Mouse (Mus musculus): ENCODE data around the gene Galm.

Gene Galm

DNA sequence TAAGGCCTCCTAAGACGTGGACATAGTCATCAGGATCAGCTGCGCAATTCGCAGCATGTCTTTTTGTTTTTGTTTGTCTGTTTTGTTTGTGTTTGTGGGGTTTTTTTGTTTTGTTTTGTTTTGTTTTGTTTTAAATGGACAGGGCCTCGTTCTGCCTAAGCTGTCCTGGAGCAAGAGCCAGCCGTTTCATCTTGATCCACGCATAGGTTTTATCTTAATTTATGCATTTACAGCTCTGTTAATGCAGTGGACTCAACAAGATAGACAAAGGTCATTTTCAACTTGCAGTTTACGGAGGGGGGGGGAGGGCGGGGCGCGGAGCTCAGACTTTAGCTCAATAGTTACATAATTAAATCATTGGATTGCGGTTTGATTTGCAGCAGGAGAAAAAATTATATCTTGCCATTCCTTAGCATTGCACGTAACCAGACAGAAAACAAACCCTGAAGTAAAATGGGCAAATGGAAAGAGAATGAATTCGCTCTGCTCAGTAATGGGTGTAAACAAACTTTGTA, 1.3 kb downstream of the Galm start:
- DNase-seq (ENCODE audit: low read depth, low spot score) = no peak

DNA sequence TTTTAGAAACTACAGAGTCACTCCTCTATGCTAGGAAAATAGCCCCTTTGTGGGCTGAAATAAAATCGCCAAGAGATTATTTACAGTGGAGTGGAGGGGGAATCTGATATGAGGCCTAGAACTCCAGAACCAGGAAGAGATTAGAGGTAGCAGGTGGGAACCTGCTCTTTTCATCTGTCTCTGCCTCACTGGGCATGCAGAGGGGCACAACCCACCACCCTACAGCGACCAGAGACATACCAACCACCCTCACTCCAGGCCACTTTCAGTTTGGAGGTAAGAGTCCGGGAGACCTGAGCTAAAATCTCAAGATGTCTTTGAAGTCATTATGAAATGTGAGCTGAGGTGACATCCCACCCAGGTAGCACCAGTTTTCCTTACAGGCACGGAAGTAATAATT, 2.1 kb downstream of the Galm start:
- DNase-seq (ENCODE audit: low read depth, low spot score) = no peak

DNA sequence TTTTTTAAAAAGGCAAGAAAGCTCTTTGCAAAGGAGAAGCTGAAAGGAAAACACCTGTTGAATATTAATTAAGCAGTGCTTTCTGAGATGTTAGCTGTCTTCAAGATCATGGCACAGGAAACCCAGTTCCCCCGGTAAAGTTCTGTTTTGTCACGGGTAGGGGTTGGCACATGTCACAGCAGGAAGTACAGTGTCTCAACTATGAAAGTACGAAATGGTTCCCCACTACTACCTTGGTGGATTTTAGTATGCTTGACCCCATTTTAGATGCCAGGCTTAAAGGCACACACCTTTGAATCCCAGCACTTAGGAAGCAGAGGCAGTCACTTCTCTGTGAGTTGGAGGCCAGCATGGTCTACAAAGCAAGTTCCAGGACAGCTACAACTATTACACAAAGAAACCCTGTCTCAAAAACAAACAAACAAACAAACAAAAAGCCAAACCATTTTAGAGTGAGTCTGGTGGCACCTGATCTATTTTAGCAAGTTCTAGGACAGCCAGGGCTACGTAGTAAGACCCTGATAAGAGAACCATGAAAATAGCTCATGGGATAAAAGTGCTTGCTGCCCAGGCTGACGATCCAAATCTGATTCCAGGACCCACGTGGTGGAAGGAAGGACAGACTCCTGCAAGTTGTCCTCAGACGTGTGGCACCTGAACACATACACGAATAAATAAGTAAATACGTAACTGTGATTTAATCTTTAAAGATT, 3.6 kb downstream of the Galm start:
- DNase-seq (ENCODE audit: low read depth, low spot score) = no peak

DNA sequence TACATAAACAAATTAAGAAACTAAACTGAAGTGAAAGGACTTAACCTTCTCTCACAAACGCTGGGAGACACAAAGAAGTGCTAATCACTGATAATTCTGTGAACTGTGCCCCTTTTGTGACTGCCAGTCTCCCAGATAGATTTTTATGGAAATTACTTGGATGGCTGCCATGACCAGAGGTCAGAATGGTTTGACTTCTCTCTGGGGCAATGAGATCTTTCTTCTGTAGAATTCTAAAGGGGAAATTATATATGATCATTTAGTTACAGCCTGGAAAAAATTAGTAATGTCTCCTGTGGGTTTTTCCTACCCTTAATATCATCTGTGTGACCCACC, 4.1 kb downstream of the Galm start:
- no peak for DNase-seq (ENCODE audit: low read depth, low spot score)

DNA sequence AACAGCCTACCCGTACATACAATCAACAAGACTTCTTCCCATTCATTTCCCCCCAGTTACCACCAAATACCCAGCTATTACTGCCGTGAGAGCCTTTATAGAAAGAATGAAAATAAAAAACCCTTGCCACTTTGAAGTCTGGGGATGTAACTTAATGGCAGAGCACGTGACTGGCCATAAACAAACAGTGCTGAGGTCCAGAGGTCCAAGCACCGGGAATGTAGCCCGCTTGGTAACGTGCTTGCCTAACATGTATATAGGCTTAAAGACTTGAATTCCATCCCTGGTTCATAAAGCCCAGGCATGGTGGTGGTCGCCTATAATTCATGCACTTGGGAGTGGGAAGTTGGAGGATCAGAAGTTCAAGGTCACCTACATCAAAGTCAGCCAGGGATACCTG, 4.6 kb downstream of the Galm start:
- no peak for DNase-seq (ENCODE audit: low read depth, low spot score)

DNA sequence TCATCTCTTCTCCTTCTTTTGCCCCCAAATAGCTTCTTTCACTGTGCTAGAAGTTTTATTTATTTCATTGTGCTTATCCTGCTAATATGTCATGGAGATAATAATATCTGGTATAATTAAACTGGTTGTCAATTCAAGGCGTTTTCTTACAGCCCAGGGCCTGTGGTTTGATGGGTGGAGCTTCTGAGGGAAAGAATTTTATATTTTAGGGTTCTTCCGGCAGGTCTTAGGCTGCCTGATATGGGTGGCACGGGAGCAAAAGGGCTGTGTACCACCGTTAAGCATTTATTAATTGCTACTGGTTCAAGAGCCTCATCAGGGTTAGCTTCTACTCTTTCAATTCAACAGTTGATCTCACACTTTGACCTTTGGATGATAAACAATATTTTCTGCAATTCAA, 5.2 kb downstream of the Galm start:
- no peak for DNase-seq (ENCODE audit: low read depth, low spot score)

DNA sequence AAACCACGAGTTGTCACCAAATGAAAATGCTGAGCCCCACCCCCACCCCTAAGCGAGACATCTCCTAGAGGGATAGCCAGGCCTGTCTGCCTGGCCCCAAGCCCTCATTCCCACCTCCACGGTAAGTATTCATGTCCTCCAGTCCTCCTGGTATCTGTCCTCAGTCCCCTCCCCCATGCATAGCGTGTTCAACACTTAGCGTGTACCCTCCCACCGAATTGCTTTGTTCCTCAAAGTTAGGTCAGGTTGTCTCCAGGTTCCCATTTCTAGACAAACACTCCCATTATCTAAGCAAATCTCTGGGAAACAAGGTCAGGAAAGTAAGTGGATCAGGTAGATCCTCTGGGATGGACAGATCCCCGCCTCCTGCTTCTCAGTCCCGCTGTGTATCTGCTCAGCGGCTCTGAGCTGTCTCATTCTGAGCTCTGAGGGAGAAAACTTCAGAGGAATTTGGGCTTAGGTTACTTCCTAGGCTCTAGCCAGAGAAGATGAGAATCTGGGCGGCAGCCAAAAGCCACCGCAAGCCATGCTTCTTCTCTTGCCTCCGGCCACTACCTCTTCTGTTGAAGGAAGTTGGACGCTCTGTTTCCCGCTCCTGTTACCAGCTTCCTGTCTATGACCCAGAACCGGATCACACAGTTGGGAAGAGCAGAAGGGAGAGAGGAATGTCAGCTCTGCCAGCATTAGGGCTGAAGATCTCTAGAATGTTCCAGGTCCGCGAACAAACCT, 11.3 kb downstream of the Galm start:
- no peak for DNase-seq (ENCODE audit: low read depth, low spot score)

DNA sequence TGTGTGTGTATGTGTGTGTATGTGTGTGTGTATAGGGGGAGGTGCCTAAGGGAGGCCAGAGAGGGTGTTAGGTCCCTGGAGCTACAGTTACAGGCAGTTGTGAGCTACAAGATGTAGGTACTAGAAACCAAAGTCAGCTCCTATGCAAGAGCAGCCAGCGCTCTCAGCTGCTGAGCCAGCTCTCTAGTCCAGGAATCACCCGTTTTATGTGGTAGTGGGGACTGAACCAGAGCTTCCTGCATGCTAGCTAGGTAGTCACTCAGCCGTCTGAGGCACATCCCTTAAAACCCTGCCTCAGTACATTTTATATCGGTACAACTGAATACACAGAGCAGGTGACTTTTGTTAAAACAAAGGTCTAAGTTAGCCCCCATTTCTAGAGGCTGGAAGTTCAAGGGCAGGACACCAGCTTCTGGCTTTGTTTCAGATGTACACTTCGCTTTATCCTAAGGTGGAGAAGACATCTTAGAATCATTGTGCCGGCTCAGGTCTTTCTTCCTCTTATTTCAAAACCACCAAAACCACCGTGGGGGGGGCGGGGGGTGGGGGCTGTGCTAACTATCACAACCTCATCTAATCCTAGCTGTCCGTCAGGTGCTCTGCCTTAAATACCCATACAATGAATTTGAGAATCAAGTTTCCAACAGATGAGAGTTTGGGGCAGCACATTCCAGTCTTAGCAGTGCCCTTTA, 12.6 kb downstream of the Galm start:
- DNase-seq (ENCODE audit: low read depth, low spot score) = no peak

DNA sequence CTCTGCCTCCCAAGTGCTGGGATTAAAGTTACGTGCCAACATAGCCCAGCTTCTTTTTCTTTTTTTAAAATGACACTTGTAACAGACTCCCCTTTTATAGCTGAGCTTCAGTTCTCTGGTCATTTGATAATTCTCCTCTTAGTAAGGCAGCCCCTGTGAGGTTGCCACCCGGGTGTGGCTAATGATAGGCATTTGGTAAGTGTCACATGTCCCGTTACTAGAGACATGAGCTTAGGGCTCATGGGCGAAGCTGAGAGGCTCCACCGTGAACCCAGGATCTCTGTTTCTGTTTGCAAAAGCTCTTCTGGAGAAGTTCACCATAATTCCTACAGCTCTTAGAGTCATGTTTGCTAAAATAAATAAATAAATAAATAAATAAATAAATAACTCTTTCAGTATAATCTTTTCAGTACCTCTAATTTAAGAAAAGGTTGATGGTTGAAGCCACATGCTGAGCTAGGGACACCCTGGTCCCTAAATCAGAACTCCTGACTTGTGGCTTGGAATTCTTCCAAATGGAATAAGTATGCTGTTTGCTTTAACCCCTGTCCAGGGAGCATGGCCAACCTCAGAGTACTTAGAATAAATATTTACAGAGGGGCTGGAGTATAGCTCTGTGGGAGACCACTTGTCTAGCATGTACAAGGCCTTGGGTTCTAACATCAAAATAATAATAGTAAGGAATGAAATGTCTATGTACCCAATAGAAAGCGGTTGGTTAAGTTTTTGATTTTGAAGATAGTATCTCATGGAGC, 16.4 kb downstream of the Galm start:
- no peak for DNase-seq (ENCODE audit: low read depth, low spot score)

DNA sequence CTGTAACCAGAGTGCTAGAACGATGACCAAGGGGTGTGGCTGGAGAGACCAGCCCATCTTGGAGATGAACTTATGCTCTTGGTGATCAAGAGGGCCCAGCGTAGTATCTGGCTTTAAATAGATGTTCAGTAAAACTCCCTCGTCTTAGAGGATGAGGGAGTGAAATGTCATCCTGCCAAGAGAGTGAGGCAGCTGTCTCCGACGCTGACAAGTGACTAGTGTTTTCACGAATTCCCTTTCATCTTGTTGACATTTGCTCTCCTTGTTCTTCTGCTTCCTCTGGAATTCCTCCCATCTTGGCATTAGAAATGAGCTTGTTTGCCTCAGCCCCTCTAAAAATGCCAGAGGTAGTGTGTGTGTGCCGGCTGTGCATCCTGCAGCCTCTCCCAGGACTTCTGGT, 17.9 kb downstream of the Galm start:
- DNase-seq (ENCODE audit: low read depth, low spot score) = no peak

DNA sequence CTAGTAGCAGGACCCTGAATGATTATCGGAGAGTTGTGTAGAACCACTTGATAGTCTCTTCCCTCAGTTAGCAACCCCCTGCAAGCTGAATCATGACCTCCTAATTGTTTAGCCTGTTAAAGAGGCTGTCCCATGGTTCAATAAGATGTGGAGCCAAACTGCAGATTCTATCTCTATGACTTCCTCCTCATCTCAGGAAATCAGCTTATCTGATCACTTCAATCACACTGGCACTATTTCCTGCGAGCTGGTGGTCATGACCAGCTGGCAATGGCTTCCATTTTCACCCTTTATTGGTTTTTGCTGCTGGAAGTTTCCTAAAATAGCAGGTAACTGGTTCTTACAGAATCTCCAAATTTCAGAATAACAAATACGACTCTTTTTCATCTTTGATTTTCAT, 18.5 kb downstream of the Galm start:
- DNase-seq (ENCODE audit: low read depth, low spot score) = no peak

DNA sequence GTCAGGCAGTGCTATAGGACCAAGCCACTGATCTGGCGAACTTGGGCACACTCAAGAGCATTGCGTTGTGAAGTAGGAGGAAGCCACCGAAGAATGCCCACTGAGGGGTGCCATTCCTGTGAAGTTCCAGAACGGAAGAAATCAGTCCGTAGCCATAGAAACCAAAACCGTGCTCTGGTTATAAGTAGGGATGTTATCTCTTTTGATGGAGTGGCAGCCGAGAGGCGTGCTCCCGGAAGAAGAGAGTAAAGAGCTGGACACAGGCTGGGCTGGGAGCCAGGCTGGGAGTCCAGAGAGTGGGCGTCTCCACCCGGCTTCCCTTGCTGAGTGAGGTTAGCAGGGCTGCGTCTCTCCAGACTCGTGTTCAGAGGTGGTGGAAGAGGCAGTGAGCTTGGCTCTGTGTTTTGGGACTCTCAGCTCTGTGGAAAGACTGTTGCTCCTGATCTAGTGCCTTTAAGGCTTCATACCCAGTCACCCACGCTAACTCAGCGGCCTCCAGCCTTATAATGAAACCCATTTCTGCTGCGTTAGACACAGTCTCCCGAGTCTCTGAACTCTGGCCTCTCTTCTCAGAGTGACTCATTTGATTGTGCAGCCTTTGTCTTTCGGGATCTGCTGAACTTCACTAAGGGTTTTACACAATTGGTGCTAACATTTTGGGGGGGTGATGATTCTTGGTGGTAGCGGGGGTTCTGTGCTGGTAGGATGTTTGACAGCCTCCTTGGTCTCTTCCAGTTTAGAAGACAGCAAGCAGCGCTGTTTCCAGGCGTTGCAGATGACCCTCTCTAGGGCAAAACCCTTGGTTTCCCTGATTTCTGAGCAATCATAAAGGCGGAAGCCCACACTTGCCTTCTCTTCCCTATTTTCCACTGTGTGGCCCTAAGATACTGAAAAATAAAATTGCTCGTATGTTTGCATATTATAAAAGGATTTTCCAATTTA, 21.1 kb downstream of the Galm start:
- no peak for DNase-seq (ENCODE audit: low read depth, low spot score)

DNA sequence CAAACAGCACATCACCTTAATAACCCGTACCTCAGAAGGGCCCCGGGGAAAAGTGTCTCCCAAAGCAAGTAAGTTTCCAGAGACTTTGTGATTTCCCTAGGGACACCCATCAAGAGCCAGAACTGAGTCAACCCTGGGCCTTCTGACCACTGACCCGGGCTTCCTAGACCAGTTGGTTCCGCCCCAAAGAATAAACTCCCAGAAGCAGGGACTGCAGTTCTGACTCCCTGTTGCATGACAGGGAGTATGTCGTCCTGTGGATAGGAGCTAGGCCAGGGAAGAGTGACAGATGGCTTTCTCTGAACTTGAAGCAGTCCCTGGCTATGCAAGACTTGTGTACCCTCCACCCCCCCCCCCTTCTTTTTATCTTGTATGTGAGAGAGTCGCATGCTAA, 21.7 kb downstream of the Galm start:
- DNase-seq (ENCODE audit: low read depth, low spot score) = no peak

DNA sequence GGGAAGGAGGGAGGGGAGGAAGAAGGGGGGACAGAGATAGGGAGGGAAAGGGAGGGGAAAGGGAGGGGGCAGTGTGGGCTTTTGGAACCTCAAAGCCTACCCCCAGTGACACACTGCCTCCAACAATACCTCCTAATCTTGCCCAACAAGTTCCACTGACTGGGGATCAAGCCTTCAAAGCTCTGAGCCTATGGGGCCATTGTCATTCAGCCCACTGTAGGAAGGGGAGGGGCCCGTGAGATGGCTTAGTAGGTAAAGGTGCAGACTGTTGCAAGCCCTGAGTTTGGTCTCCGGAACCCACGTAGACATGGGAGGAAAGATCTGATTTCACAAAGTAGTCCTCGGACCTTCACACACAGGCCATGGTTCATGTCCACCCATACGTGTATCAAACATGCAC, 24.1 kb downstream of the Galm start:
- DNase-seq (ENCODE audit: low read depth, low spot score) = no peak

DNA sequence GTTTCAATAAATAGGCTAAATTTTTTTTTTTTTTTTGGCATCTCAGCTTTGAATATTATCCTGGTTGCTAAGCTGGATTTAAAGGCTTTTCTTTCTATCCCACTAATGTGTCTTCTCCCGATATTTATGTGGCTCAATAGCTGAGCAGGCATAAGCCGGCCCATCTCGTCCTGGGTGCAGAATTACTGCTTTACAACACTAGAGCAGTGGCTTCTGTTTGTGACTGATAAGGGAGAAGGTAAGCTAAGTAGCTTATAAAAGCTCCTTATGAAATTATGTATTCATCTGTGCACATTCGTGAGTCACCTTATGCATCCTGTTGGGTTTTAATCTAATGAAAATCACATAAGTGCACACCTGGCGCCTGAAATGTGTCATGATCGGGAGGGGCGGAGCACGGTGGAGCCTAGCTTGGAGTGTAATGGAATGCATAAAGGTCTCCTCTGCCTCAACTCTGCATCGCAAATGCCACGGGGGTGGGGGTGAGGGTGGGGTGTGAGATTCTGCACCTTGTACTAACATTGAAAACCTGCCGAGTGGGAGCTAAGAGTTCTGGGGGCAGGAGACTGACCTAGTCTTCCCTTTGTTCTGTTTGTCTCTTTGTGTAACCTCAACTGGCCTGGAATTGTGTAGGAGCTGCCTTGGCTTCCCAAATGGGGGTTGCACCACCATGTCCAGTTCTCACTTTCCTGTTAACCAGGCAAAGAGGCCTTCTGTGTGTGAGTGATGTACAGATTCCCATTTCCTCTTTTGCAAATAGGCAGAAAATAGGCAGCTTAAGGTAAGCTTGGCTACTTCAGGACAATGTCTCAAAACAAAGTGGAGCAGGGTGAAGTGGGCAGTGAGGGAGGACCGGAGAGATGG, 25.7 kb downstream of the Galm start:
- DNase-seq (ENCODE audit: low read depth, low spot score) = no peak

DNA sequence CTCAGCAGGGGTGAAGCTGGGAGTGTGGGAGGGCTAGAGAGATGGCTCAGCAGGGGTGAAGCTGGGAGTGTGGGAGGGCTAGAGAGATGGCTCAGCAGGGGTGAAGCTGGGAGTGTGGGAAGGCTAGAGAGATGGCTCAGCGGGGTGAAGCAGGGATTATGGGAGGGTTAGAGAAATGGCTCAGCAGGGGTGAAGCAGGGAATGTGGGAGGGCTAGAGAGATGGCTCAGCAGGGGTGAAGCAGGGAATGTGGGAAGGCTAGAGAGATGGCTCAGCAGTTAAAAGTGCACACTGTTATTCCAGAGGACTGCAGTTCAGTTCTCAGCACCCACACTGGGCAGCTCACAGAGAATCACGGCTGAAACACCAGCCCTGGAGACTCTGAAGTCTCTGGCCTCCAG, 26.4 kb downstream of the Galm start:
- no peak for DNase-seq (ENCODE audit: low read depth, low spot score)

DNA sequence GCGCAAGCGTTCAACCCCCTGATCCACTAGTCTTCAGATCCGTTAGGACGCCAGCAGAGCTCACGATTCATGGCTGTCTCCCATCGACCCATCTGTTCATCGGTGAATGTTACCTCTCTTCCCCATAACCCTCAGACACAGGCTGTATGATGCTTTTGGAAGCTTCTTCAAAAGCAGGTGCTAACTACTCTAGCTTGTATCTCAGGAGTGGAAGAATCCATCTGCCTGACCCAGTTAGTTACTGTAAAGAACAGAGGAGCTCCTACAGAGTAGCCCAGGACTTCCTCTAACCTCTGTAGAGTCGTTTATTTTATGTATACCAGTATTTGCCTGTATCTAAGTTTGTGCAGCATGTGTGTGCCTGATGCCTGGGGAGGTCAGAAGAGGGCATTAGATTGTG, 29.6 kb downstream of the Galm start:
- DNase-seq (ENCODE audit: low read depth, low spot score) = no peak

DNA sequence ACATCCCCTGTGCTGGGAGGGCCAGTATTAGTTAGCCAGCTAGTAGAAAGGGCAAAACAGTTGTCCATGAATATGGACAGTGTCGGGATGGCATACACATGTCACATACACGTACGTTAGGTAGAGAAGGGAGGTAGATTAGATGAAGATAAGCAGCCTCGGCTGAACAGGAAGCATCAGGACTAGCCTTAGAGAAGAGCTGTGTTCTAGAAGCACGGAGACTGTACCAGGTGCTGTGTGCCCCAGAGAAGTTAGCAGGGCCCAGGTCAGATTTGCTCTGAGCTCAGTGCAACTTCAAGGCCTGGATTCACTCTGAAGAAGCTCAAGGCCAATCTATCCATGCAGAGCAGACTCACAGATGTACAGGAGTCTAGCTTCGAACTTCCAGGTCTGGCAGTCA, 30.2 kb downstream of the Galm start:
- no peak for DNase-seq (ENCODE audit: low read depth, low spot score)

DNA sequence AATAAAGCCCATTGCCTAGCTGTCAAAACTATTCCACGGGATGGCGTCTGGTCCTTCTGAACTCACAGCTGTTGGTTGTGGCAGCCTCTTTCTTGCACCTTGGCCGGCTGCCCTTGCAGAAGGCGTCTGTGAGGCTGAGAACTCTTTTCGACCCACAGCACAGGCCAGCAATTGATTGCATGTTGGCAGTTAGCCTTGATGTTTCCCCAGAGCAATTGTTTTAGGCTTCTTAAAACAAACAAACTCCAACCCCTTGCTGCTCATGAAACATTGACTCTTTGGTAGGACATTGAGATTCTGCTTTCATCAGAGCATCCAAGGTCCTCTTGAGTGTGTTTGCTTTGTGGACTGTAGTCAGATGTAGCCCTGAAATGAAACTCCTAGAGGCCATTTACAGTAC, 33.2 kb downstream of the Galm start:
- DNase-seq (ENCODE audit: low read depth, low spot score) = no peak

DNA sequence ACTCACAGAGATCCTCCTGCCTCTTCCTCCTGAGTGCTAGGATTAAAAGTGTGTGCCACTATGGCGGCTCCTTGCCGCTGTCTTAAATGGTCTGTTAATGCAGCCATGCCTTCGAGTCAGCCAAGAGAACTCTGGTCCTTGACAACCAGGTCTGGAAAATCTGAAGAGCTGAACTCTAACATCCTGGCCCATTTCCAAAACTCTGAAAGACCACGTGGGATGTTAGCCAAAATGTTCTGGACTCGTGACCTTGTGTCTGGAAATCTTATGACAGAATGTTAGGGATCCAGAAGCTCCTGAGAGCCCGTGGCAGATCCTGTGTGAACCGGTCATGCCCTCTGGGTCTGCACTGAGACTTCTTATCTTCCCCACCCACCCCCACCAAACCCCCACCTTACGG, 36.7 kb downstream of the Galm start:
- DNase-seq (ENCODE audit: low read depth, low spot score) = no peak

Data from embryo, embryonic 11.5 days (tissue).